Mouse (Mus musculus): ENCODE data around the gene Armc8.

The Armc8 gene

GRCm38 (mm10) chr9:99505875-99506274, 62.8 kb downstream of the Armc8 start:
- DNase-seq (ENCODE audit: low read depth, low spot score) = no peak

- DNase-seq (ENCODE audit: low read depth, low spot score) = no peak
Measured at GRCm38 (mm10) chr9:99499336-99499735, 69.4 kb downstream of the Armc8 start.

- no peak for DNase-seq (ENCODE audit: low read depth, low spot score)
Measured at GRCm38 (mm10) chr9:99492634-99493200, 76.0 kb downstream of the Armc8 start.

GRCm38 (mm10) chr9:99491050-99491449, 77.6 kb downstream of the Armc8 start:
- DNase-seq (ENCODE audit: low read depth, low spot score) = no peak

GRCm38 (mm10) chr9:99487841-99488240, 80.9 kb downstream of the Armc8 start:
- no peak for DNase-seq (ENCODE audit: low read depth, low spot score)

- no peak for DNase-seq (ENCODE audit: low read depth, low spot score)
Measured at GRCm38 (mm10) chr9:99487126-99487695, 81.5 kb downstream of the Armc8 start.

GRCm38 (mm10) chr9:99485144-99485543, 83.6 kb downstream of the Armc8 start:
- DNase-seq (ENCODE audit: low read depth, low spot score) = no peak

- no peak for DNase-seq (ENCODE audit: low read depth, low spot score)
Measured at GRCm38 (mm10) chr9:99484632-99485031, 84.1 kb downstream of the Armc8 start.

- DNase-seq (ENCODE audit: low read depth, low spot score) = no peak
Measured at GRCm38 (mm10) chr9:99483191-99483590, 85.5 kb downstream of the Armc8 start.

GRCm38 (mm10) chr9:99480764-99481163, 87.9 kb downstream of the Armc8 start:
- no peak for DNase-seq (ENCODE audit: low read depth, low spot score)

- peak; percentile 60 for DNase-seq (ENCODE audit: low read depth, low spot score)
Measured at GRCm38 (mm10) chr9:99479181-99479711, 89.5 kb downstream of the Armc8 start.

GRCm38 (mm10) chr9:99471334-99471733, 97.4 kb downstream of the Armc8 start:
- no peak for DNase-seq (ENCODE audit: low read depth, low spot score)

GRCm38 (mm10) chr9:99470347-99471092, 98.2 kb downstream of the Armc8 start:
- DNase-seq (ENCODE audit: low read depth, low spot score) = no peak

- DNase-seq (ENCODE audit: low read depth, low spot score) = peak; percentile 28
Measured at GRCm38 (mm10) chr9:99469681-99470273, 98.9 kb downstream of the Armc8 start.

- DNase-seq (ENCODE audit: low read depth, low spot score) = no peak
Measured at GRCm38 (mm10) chr9:99468572-99468971, 100.1 kb downstream of the Armc8 start.

- DNase-seq (ENCODE audit: low read depth, low spot score) = no peak
Measured at GRCm38 (mm10) chr9:99464876-99465275, 103.8 kb downstream of the Armc8 start.

GRCm38 (mm10) chr9:99459730-99460129, 109.0 kb downstream of the Armc8 start:
- DNase-seq (ENCODE audit: low read depth, low spot score) = no peak

GRCm38 (mm10) chr9:99458529-99459208, 110.0 kb downstream of the Armc8 start:
- peak; percentile 50 for DNase-seq (ENCODE audit: low read depth, low spot score)

- no peak for DNase-seq (ENCODE audit: low read depth, low spot score)
Measured at GRCm38 (mm10) chr9:99454211-99454610, 114.5 kb downstream of the Armc8 start.

GRCm38 (mm10) chr9:99451161-99451560, 117.5 kb downstream of the Armc8 start, which contains the start of gene Nme9:
TSS of gene Nme9 (plus strand) at chr9:99451475.
- no peak for DNase-seq (ENCODE audit: low read depth, low spot score)

GRCm38 (mm10) chr9:99449886-99450647, 118.6 kb downstream of the Armc8 start:
- DNase-seq (ENCODE audit: low read depth, low spot score) = peak; percentile 11

Measured in CD4-positive helper T cell, adult 2 months (primary cell).